Mouse (Mus musculus) CH12.LX (cell line): ENCODE data around the gene Cacnb4. TPM values are rescaled to one million over a fixed set of nuclear protein-coding genes. Genes with fewer than 3 reads are reported as not detected.

ENCODE experiments used
- DNase-seq: peaks from one replicate; pipeline ENCODE4 v3.0.0-alpha.2; 2013; ENCODE audit errors: extremely low read depth
- H3K27ac ChIP-seq: 2 replicates; pipeline ENCODE4 v1.5.1; 2012; ENCODE audit warnings: low read depth, mild to moderate bottlenecking, control low read depth, moderate library complexity; ENCODE audit not compliant: insufficient read depth
- H3K27me3 ChIP-seq: replicated peaks from 2 replicates; pipeline ENCODE3; 2012; ENCODE audit warnings: inconsistent platforms
- H3K36me3 ChIP-seq, 2 experiments: replicated peaks in 1 of 2; 2 replicates each; pipeline versions ENCODE3 to v1.6.1; 2012; ENCODE audit warnings: inconsistent platforms in 1 of 2, low read length in 1 of 2, mild to moderate bottlenecking in 1 of 2, mixed read lengths in 1 of 2, moderate library complexity in 1 of 2; ENCODE audit not compliant: control insufficient read depth in 1 of 2, insufficient read depth in 1 of 2
- H3K4me1 ChIP-seq, 2 experiments: 2 replicates each; pipeline ENCODE4 v1.6.1; 2012; ENCODE audit warnings: inconsistent platforms in 1 of 2, moderate library complexity in 1 of 2; ENCODE audit not compliant: insufficient read depth in 2 of 2, control insufficient read depth in 1 of 2
- H3K4me2 ChIP-seq: 2 replicates; pipeline ENCODE4 v1.6.1; 2012; ENCODE audit warnings: low read depth, mild to moderate bottlenecking, control low read depth; ENCODE audit not compliant: poor library complexity, insufficient read depth, severe bottlenecking
- H3K4me3 ChIP-seq, 3 experiments: fragments of 150-350 bp in 1 of 3; sonication (generic) in 1 of 3; replicated peaks in 1 of 3; 2 replicates each; pipeline versions ENCODE3 to v1.5.1; 2011 to 2012; ENCODE audit warnings: low read depth in 2 of 3, low read length in 2 of 3, mild to moderate bottlenecking in 2 of 3, moderate library complexity in 2 of 3, control low read depth in 1 of 3, improper control_type of control experiment in 1 of 3, inconsistent platforms in 1 of 3, mixed read lengths in 1 of 3; ENCODE audit not compliant: poor library complexity in 1 of 3
- H3K79me2 ChIP-seq: replicated peaks from 2 replicates; pipeline ENCODE4 v1.6.1; 2012; ENCODE audit warnings: mild to moderate bottlenecking, moderate library complexity; ENCODE audit not compliant: control insufficient read depth, poor library complexity, insufficient read depth, severe bottlenecking; ENCODE audit errors: extremely low read depth
- H3K9ac ChIP-seq: 2 replicates; pipeline ENCODE4 v1.6.1; 2012; ENCODE audit warnings: low read depth, mild to moderate bottlenecking, control low read depth, moderate library complexity; ENCODE audit not compliant: insufficient read depth
- H3K9me3 ChIP-seq: replicated peaks from 2 replicates; pipeline ENCODE3; 2012; ENCODE audit warnings: low read length, inconsistent platforms, mixed read lengths
- BHLHE40 ChIP-seq: IDR thresholded peaks from 2 replicates; pipeline ENCODE4 v1.6.1; 2011; ENCODE audit warnings: mild to moderate bottlenecking, low read depth, low read length, improper control_type of control experiment
- CHD1 ChIP-seq: IDR thresholded peaks from 2 replicates; pipeline ENCODE4 v1.6.1; 2012; ENCODE audit warnings: low read depth, low read length, improper control_type of control experiment, inconsistent platforms
- CHD2 ChIP-seq: IDR thresholded peaks from 2 replicates; pipeline ENCODE4 v1.6.1; 2011; ENCODE audit warnings: low read length, improper control_type of control experiment
- CTCF ChIP-seq, 2 experiments: IDR thresholded peaks in 1 of 2; conservative IDR thresholded peaks in 1 of 2; 2 replicates each; pipeline ENCODE4 v1.5.1; 2011 to 2012; ENCODE audit warnings: low read depth in 2 of 2, low read length in 2 of 2, improper control_type of control experiment in 1 of 2, inconsistent platforms in 1 of 2, mild to moderate bottlenecking in 1 of 2, moderate library complexity in 1 of 2
- ELF1 ChIP-seq: IDR thresholded peaks from 2 replicates; pipeline ENCODE4 v1.6.1; 2014; ENCODE audit warnings: low read depth, mild to moderate bottlenecking, inconsistent platforms, low read length, improper control_type of control experiment
- GABPA ChIP-seq: IDR thresholded peaks from 2 replicates; pipeline ENCODE4 v1.6.1; 2012; ENCODE audit warnings: low read depth, low read length, improper control_type of control experiment, inconsistent platforms; ENCODE audit not compliant: insufficient replicate concordance
- IRF4 ChIP-seq: IDR thresholded peaks from 2 replicates; pipeline ENCODE4 v1.6.1; 2014; ENCODE audit warnings: low read depth, mild to moderate bottlenecking, inconsistent platforms, low read length, improper control_type of control experiment
- JUN ChIP-seq: IDR thresholded peaks from 2 replicates; pipeline ENCODE4 v1.6.1; 2011; ENCODE audit warnings: low read depth, mild to moderate bottlenecking, low read length, improper control_type of control experiment, moderate library complexity; ENCODE audit not compliant: insufficient read depth
- JUND ChIP-seq: conservative IDR thresholded peaks from 2 replicates; pipeline ENCODE4 v1.6.1; 2011; ENCODE audit warnings: low read depth, low read length, improper control_type of control experiment
- KAT2A ChIP-seq: IDR thresholded peaks from 2 replicates; pipeline ENCODE4 v1.6.1; 2012; ENCODE audit warnings: low read length, improper control_type of control experiment, inconsistent platforms; ENCODE audit not compliant: insufficient replicate concordance
- MAFK ChIP-seq: IDR thresholded peaks from 2 replicates; pipeline ENCODE4 v1.6.1; 2011; ENCODE audit warnings: low read length, improper control_type of control experiment; ENCODE audit not compliant: insufficient replicate concordance
- MAX ChIP-seq: IDR thresholded peaks from 2 replicates; pipeline ENCODE4 v1.6.1; 2011; ENCODE audit warnings: low read length, improper control_type of control experiment
- MEF2A ChIP-seq: IDR thresholded peaks from 2 replicates; pipeline ENCODE4 v1.6.1; 2014; ENCODE audit warnings: low read depth, mild to moderate bottlenecking, inconsistent platforms, low read length, improper control_type of control experiment, borderline replicate concordance
- MXI1 ChIP-seq: IDR thresholded peaks from 2 replicates; pipeline ENCODE4 v1.6.1; 2011; ENCODE audit warnings: mild to moderate bottlenecking, low read depth, low read length, improper control_type of control experiment
- MYC ChIP-seq: IDR thresholded peaks from 2 replicates; pipeline ENCODE4 v1.6.1; 2011; ENCODE audit warnings: low read depth, mild to moderate bottlenecking, improper control_type of control experiment, low read length
- NELFE ChIP-seq: IDR thresholded peaks from 2 replicates; pipeline ENCODE4 v1.6.1; 2011; ENCODE audit warnings: low read depth, low read length, improper control_type of control experiment
- PAX5 ChIP-seq: IDR thresholded peaks from 2 replicates; pipeline ENCODE4 v1.6.1; 2012; ENCODE audit warnings: low read length, inconsistent platforms, mixed read lengths
- POLR2A ChIP-seq: IDR thresholded peaks from 2 replicates; pipeline ENCODE4 v1.6.1; 2011; ENCODE audit warnings: low read depth, mild to moderate bottlenecking, improper control_type of control experiment, low read length
- RAD21 ChIP-seq: IDR thresholded peaks from 2 replicates; pipeline ENCODE4 v1.6.1; 2011; ENCODE audit warnings: low read depth, mild to moderate bottlenecking, low read length, improper control_type of control experiment, moderate library complexity
- RCOR1 ChIP-seq: conservative IDR thresholded peaks from 2 replicates; pipeline ENCODE4 v1.6.1; 2012; ENCODE audit warnings: low read depth, mild to moderate bottlenecking, inconsistent platforms, low read length, improper control_type of control experiment
- SMC3 ChIP-seq: IDR thresholded peaks from 2 replicates; pipeline ENCODE4 v1.6.1; 2011; ENCODE audit warnings: low read depth, low read length, improper control_type of control experiment
- TBP ChIP-seq: conservative IDR thresholded peaks from 2 replicates; pipeline ENCODE4 v1.6.1; 2011; ENCODE audit warnings: low read depth, low read length, improper control_type of control experiment
- TCF12 ChIP-seq: IDR thresholded peaks from 2 replicates; pipeline ENCODE4 v1.6.1; 2014; ENCODE audit warnings: low read depth, mild to moderate bottlenecking, inconsistent platforms, low read length, improper control_type of control experiment
- USF1 ChIP-seq: IDR thresholded peaks from 2 replicates; pipeline ENCODE4 v1.6.1; 2014; ENCODE audit warnings: low read depth, mild to moderate bottlenecking, inconsistent platforms, low read length, improper control_type of control experiment
- ZC3H11A ChIP-seq: IDR thresholded peaks from 2 replicates; pipeline ENCODE4 v1.6.1; 2012; ENCODE audit warnings: low read depth, mild to moderate bottlenecking, inconsistent platforms, low read length, improper control_type of control experiment
- ZKSCAN1 ChIP-seq: IDR thresholded peaks from 2 replicates; pipeline ENCODE4 v1.6.1; 2012; ENCODE audit warnings: low read depth, inconsistent platforms, low read length, improper control_type of control experiment, borderline replicate concordance
- ZMIZ1 ChIP-seq: IDR thresholded peaks from 2 replicates; pipeline ENCODE4 v1.6.1; 2012; ENCODE audit warnings: low read depth, mild to moderate bottlenecking, inconsistent platforms, low read length, improper control_type of control experiment
- dilution Hi-C: fragments of 300-500 bp; cut with MboI; formaldehyde crosslinking; loops from 2 replicates; pipeline ENCODE4 v1.14.3; 2020; ENCODE audit warnings: low sequenced_read_pairs; ENCODE audit not compliant: extremely low pct_unique_long_range_greater_than_20kb, extremely low pct_ligation_motif_present
- in situ Hi-C: fragments of 300-500 bp; cut with MboI; formaldehyde crosslinking; loops from 3 replicates; pipeline ENCODE4 v1.14.3; 2019; ENCODE audit warnings: low sequenced_read_pairs, low pct_ligation_motif_present, low pct_unique_long_range_greater_than_20kb, mixed read lengths
- polyA plus RNA-seq: library from polyadenylated mRNA; unstranded; fragments of >175 nt; gene quantifications from 2 replicates; pipeline ENCODE4 v1.2.1, GENCODE M21; 2012; ENCODE audit warnings: low read depth; ENCODE audit not compliant: insufficient read length
- total RNA-seq, 2 experiments: library from RNA; depleted of rRNA; stranded (reverse); fragments of 300-350 nt in 1 of 2; fragments of >200 nt in 1 of 2; gene quantifications; 2 replicates each; pipeline ENCODE4 v1.2.3; 2012 to 2014

Cacnb4 gene
- total and polyA plus RNA-seq, 3 experiments: 0.77 to 3.4 (median 1.5) TPM

- no peaks in the 10 kb centered on the region for H3K36me3 ChIP-seq
- H3K4me3 ChIP-seq: no peak overlapping the region
- H3K79me2 ChIP-seq: no peaks in the 10 kb centered on the region
- H3K4me2 ChIP-seq: no peak overlapping the region
- in situ Hi-C loops: loop anchor here (10.0 to 25.0 kb wide), 2 partner anchors 163 to 271 kb away; partner anchors contain the start of gene Arl5a
- TF ChIP-seq POLR2A: no peak
- no peaks in the 10 kb centered on the region for H3K27me3 ChIP-seq
- DNase-seq: no peak
- dilution Hi-C loops: no loop called here
- H3K9ac ChIP-seq: no peak overlapping the region
- no peaks in the 10 kb centered on the region for H3K9me3 ChIP-seq
- H3K4me1 ChIP-seq: peaks cover 0 to 12% of the 10 kb centered on the region in 2 experiments; a peak in 1 of 4 replicates
- H3K27ac ChIP-seq: no peak overlapping the region
Observed at GRCm38 (mm10) chr2:52575637-52576175, 100.9 kb downstream of the Cacnb4 start.

- dilution Hi-C loops (no loop called here), in situ Hi-C loops (loop anchor here (10.0 to 25.0 kb wide), 2 partner anchors 163 to 270 kb away; partner anchors contain the start of gene Arl5a)
- H3K36me3 ChIP-seq: no peaks in the 10 kb centered on the region
- H3K27ac ChIP-seq: no peak overlapping the region
- H3K79me2 ChIP-seq: no peaks in the 10 kb centered on the region
- no peak overlapping the region for H3K9ac ChIP-seq
- H3K4me2 ChIP-seq: no peak overlapping the region
- no peaks in the 10 kb centered on the region for H3K9me3 ChIP-seq
- H3K27me3 ChIP-seq: no peaks in the 10 kb centered on the region
- peak; percentile 23 for DNase-seq
- H3K4me1 ChIP-seq: peaks cover 0 to 12% of the 10 kb centered on the region in 2 experiments; a peak in 1 of 4 replicates
- H3K4me3 ChIP-seq: no peak overlapping the region
- no peak for TF ChIP-seq ZC3H11A
- no peak for TF ChIP-seq TCF12
- no peak for TF ChIP-seq MXI1
- no peak for TF ChIP-seq ZMIZ1
- TF ChIP-seq TBP: no peak
- TF ChIP-seq MAX: no peak
- TF ChIP-seq GABPA: no peak
- no peak for TF ChIP-seq MYC
- TF ChIP-seq IRF4: no peak
- TF ChIP-seq POLR2A: no peak
- TF ChIP-seq CHD2: no peak
- TF ChIP-seq ZKSCAN1: no peak
- TF ChIP-seq MAFK: no peak
- TF ChIP-seq JUND: no peak
- TF ChIP-seq CTCF (conservative IDR thresholded peaks at IDR 0.05 in 1 of 2, IDR thresholded peaks at IDR 0.05 in 1 of 2; ENCODE audit: low read depth in 2 of 2, low read length in 2 of 2): peak in 1 of 2 experiments; percentile 70; a peak in 2 of 4 replicates
- no peak for TF ChIP-seq JUN
- TF ChIP-seq ELF1: no peak
- peak; percentile 72 for TF ChIP-seq RAD21
- TF ChIP-seq RCOR1: no peak
- TF ChIP-seq MEF2A: no peak
- no peak for TF ChIP-seq NELFE
- no peak for TF ChIP-seq KAT2A
- no peak for TF ChIP-seq PAX5
- peak; percentile 73 for TF ChIP-seq SMC3
- no peak for TF ChIP-seq USF1
- no peak for TF ChIP-seq BHLHE40
- TF ChIP-seq CHD1: no peak
- TF ChIP-seq, all 38 proteins: peak for 3
Observed at GRCm38 (mm10) chr2:52574929-52575328, 101.7 kb downstream of the Cacnb4 start.
